Mouse (Mus musculus) natural killer cell, adult 2 months (primary cell): Measurements from ENCODE around the gene Tom1l2.
A peak's percentile ranks its signal among the peaks of the same experiment; 100 is the strongest.

ENCODE experiments used
- DNase-seq, 2 experiments: peaks; one replicate each; pipeline ENCODE4 v3.0.0; 2022; ENCODE audit warnings: low spot score in 2 of 2

Tom1l2 gene

GRCm38 (mm10) chr11:60265271-60265985 is 87.3 kb downstream of the Tom1l2 start:
- no peak for DNase-seq

- DNase-seq, result no peak
Observed at GRCm38 (mm10) chr11:60264651-60265050, 88.1 kb downstream of the Tom1l2 start.

- no peak for DNase-seq
Observed at GRCm38 (mm10) chr11:60262396-60262795, 90.3 kb downstream of the Tom1l2 start.

- no peak for DNase-seq
Observed at GRCm38 (mm10) chr11:60260743-60261142, 92.0 kb downstream of the Tom1l2 start.

- DNase-seq, result no peak
Observed at GRCm38 (mm10) chr11:60257696-60258095, 95.0 kb downstream of the Tom1l2 start.

- DNase-seq, result no peak
Observed at GRCm38 (mm10) chr11:60256713-60257112, 96.0 kb downstream of the Tom1l2 start.

- DNase-seq, result no peak
Observed at GRCm38 (mm10) chr11:60256176-60256681, 96.5 kb downstream of the Tom1l2 start.

- DNase-seq, result no peak
Observed at GRCm38 (mm10) chr11:60255639-60256038, 97.1 kb downstream of the Tom1l2 start.

GRCm38 (mm10) chr11:60255181-60255580 is 97.5 kb downstream of the Tom1l2 start:
- no peak for DNase-seq

GRCm38 (mm10) chr11:60254308-60254707 is 98.4 kb downstream of the Tom1l2 start:
- no peak for DNase-seq

- DNase-seq, result no peak
Observed at GRCm38 (mm10) chr11:60253546-60253945, 99.2 kb downstream of the Tom1l2 start.

GRCm38 (mm10) chr11:60250971-60251643 is 101.6 kb downstream of the Tom1l2 start:
- DNase-seq, result peak; percentile 30 to 54

- no peak for DNase-seq
Observed at GRCm38 (mm10) chr11:60249885-60250284, 102.8 kb downstream of the Tom1l2 start.

- DNase-seq, result no peak
Observed at GRCm38 (mm10) chr11:60248596-60249404, 103.9 kb downstream of the Tom1l2 start.

GRCm38 (mm10) chr11:60247753-60248550 is 104.8 kb downstream of the Tom1l2 start:
- DNase-seq, result no peak

- DNase-seq, result no peak
Observed at GRCm38 (mm10) chr11:60246077-60246476, 106.6 kb downstream of the Tom1l2 start.

- DNase-seq, result no peak
Observed at GRCm38 (mm10) chr11:60244503-60245143, 108.1 kb downstream of the Tom1l2 start.

- DNase-seq, result no peak
Observed at GRCm38 (mm10) chr11:60240509-60240908, 112.2 kb downstream of the Tom1l2 start.

GRCm38 (mm10) chr11:60235351-60235750 is 117.4 kb downstream of the Tom1l2 start:
- DNase-seq, result no peak

GRCm38 (mm10) chr11:60233235-60233634 is 119.5 kb downstream of the Tom1l2 start:
- no peak for DNase-seq
